Mouse (Mus musculus): ENCODE results near the gene Slc15a5.

DNA sequence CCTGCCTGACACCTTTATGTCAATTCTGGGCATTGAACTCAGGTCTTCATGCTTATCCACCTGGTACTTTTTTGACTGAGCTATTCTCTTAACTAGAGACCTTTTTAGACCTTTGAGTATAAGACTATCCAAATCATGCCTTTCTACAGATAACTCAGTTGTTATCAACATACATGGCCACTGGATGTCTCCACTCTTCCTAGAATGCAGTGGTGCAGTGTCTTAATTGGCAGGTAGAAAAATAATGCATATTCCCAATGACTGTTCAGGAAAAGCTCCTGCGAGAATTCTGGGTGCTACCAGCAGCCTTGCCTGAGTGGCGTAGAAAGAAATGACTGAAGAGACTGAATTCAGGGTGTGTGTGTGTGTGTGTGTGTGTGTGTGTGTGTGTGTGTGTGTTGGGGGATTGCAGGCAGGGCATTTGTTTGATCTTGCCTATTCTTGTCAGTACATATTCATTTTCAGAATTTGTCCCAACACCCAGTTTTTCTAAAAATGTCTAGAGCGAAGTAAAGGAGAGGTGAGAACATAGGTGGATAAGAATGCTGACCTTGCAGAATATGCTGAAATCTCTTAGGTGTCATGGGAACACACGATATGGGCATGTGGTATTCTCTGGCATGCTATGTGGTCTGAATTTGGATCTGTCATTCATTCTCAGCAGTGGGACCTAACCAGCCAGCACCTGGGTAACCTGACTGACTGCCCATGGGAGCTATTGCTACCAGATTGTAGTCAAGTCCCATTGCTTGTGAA, 119.5 kb downstream of the Slc15a5 start:
- TF ChIP-seq CTCF (IDR thresholded peaks at IDR 0.05) (0 out of 2 replicates have a peak, but pooled peaks have one; percentile 5), POLR2A (IDR thresholded peaks at IDR 0.05; ENCODE audit: insufficient read depth, low read depth, low read length) (no peak), EP300 (IDR thresholded peaks at IDR 0.05; ENCODE audit: insufficient read depth, low read depth, low read length) (no peak)
